Mouse (Mus musculus) embryonic facial prominence, embryonic 12.5 days (tissue): Measurements from ENCODE around the gene Gatad2a. TPM values are rescaled to one million over a fixed set of nuclear protein-coding genes. Genes with fewer than 3 reads are reported as not detected.
"Not testable (repeated sequence)": the region's sequence is repeated elsewhere in the genome, so short reads cannot be mapped to it uniquely, and the experiment has no call there.

Source experiments
- ATAC-seq: fragments of 200-750 bp; cut with Nextera tagmentation; 2 replicates; pipeline ENCODE4 v1.8.0; 2017; ENCODE audit not compliant: insufficient number of reproducible peaks, insufficient read depth, low FRiP score, low TSS enrichment
- H3K27ac ChIP-seq: fragments of 300-500 bp; sonication (generic); 2 replicates; pipeline ENCODE4 v1.5.1; 2016; ENCODE audit warnings: mild to moderate bottlenecking
- H3K27me3 ChIP-seq: fragments of 300-500 bp; sonication (generic); 2 replicates; pipeline ENCODE4 v1.6.1; 2016; ENCODE audit warnings: mild to moderate bottlenecking, moderate library complexity
- H3K36me3 ChIP-seq: fragments of 300-500 bp; sonication (generic); 2 replicates; pipeline ENCODE4 v1.6.1; 2016; ENCODE audit warnings: mild to moderate bottlenecking
- H3K4me1 ChIP-seq: fragments of 300-500 bp; sonication (generic); 2 replicates; pipeline ENCODE4 v1.6.1; 2016
- H3K4me2 ChIP-seq: fragments of 300-500 bp; sonication (generic); replicated peaks from 2 replicates; pipeline ENCODE4 v1.6.1; 2016; ENCODE audit warnings: mild to moderate bottlenecking, moderate library complexity
- H3K4me3 ChIP-seq: fragments of 300-500 bp; sonication (generic); 2 replicates; pipeline ENCODE4 v1.5.1; 2016; ENCODE audit warnings: mild to moderate bottlenecking
- H3K9ac ChIP-seq: fragments of 300-500 bp; sonication (generic); 2 replicates; pipeline ENCODE4 v1.6.1; 2016; ENCODE audit warnings: mild to moderate bottlenecking, moderate library complexity
- H3K9me3 ChIP-seq: fragments of 300-500 bp; sonication (generic); 2 replicates; pipeline ENCODE4 v1.6.1; 2016; ENCODE audit warnings: mild to moderate bottlenecking, moderate library complexity
- WGBS: fragments of 180-500 bp; shearing (Covaris S2); methylation state at CpG from one replicate; pipeline ENCODE4 v1.1.7; 2016; 5-methylcytosine and 5-hydroxymethylcytosine counted together
- polyA plus RNA-seq: library from polyadenylated mRNA; unstranded; fragments of >200 nt; fragmentation: Nextera tagmentation; extraction: Ambion mirVana; gene quantifications from 2 replicates; pipeline ENCODE4 v1.2.1, GENCODE M21; 2016

Gene Gatad2a
- polyA plus RNA-seq, 1 experiment from 2014 or later, result 49.8 TPM

DNA sequence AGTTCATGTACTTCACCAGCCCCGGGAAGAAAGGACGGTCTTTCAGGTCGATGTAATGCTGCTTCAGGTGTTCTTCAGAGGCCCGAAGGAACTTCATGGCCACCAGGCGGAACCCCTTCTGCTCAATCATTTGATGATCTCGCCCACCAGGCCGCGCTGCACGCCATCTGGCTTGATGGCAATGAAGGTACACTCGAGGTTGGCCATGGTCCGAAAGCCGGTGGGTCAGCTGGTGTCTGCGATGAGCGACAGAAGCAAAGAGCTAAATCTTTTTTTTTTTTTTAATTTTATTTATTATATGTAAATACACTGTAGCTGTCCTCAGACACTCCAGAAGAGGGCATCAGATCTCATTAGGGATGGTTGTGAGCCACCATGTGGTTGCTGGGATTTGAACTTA, 14.6 kb upstream of the Gatad2a start:
- WGBS, result 90% methylated on average over 14 of the region's 14 CpGs
- not testable (repeated sequence) for H3K9me3 ChIP-seq, H3K4me2 ChIP-seq, ATAC-seq, H3K9ac ChIP-seq, H3K27ac ChIP-seq, H3K4me3 ChIP-seq, H3K4me1 ChIP-seq, H3K27me3 ChIP-seq, H3K36me3 ChIP-seq

- H3K4me3 ChIP-seq, result no peak overlapping the region
- WGBS, result 49% methylated on average over 2 of the region's 2 CpGs
- H3K4me1 ChIP-seq, result peaks cover 7% of the 10 kb centered on the region
- no peaks in the 10 kb centered on the region for H3K36me3 ChIP-seq
- no peak overlapping the region for H3K4me2 ChIP-seq
- no peaks in the 10 kb centered on the region for H3K27me3 ChIP-seq
- no peak overlapping the region for H3K27ac ChIP-seq
- H3K9me3 ChIP-seq, result no peaks in the 10 kb centered on the region
- H3K9ac ChIP-seq, result no peak overlapping the region
- ATAC-seq, result no peak
Measured at GRCm38 (mm10) chr8:70005178-70005577, 9.0 kb upstream of the Gatad2a start.

- Histone ChIP-seq H3K4me2 (no peak overlapping the region), H3K4me1 (peaks cover 7% of the 10 kb centered on the region), H3K4me3 (no peak overlapping the region), H3K9me3 (no peaks in the 10 kb centered on the region), H3K27me3 (no peaks in the 10 kb centered on the region), H3K36me3 (no peaks in the 10 kb centered on the region), H3K9ac (no peak overlapping the region), H3K27ac (no peak overlapping the region)
- ATAC-seq, result no peak
Measured at GRCm38 (mm10) chr8:70004345-70004744, 8.2 kb upstream of the Gatad2a start.

GRCm38 (mm10) chr8:70003204-70003657, 7.0 kb upstream of the Gatad2a start:
- Histone ChIP-seq H3K9ac (no peak overlapping the region), H3K4me3 (no peak overlapping the region), H3K27ac (no peak overlapping the region), H3K36me3 (no peaks in the 10 kb centered on the region), H3K27me3 (no peaks in the 10 kb centered on the region), H3K9me3 (no peaks in the 10 kb centered on the region), H3K4me2 (no peak overlapping the region), H3K4me1 (peaks cover 7% of the 10 kb centered on the region)
- WGBS, result 55% methylated on average over 4 of the region's 4 CpGs
- ATAC-seq, result no peak

DNA sequence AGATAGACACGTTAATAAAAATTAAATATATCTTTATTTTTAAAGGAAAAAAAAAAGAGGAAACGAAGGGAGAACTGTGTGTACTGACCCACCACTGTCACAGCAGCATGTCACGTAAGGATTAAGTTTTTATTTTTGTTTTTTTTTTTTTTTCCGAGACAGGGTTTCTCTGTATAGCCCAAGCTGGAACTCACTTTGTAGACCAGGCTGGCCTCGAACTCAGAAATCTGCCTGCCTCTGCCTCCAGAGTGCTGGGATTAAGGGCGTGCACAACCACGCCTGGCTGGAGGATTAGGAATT, 5.7 kb upstream of the Gatad2a start:
- H3K27ac ChIP-seq, H3K9me3 ChIP-seq, H3K4me3 ChIP-seq, ATAC-seq, H3K36me3 ChIP-seq, H3K4me2 ChIP-seq, H3K27me3 ChIP-seq, H3K9ac ChIP-seq: not testable (repeated sequence)
- WGBS, result 37% methylated on average over 7 of the region's 7 CpGs
- peaks cover 10% of the 10 kb centered on the region for H3K4me1 ChIP-seq

DNA sequence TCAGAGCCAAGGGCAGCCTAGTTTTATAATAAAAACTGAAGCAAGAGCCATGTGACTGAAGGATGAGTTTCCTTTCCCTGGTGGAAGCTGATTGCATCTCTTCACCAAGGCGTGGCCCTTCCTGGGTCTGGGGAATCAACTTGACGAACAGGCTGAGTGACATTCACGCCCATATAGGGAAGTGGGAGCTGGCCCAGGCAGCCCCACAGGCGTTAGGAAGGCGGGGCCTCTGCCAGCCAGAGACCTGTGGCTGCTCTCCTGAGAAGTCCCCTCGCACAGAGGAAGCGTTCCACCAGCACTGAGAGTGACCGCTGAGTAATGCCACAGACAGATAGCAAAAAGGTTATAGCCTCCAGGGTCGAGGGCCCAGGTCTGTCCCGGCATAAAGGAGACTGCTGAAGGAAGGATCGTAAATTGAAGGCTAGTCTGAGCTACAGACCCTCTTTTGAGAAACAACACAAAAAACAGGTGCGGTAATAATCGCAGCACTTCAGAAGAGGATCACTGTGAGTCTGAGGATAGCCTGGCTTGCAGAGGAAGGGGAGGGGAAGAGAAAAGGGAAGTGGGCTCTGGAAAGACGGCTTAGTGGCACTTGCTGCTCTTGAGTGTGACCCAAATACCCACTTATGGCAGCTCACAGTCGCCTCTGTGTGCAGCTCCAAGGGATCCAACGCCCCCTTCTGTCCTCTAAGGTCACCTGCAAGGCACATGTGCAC, 5.2 kb upstream of the Gatad2a start:
- H3K9ac ChIP-seq, result no peak overlapping the region
- H3K4me1 ChIP-seq, result peaks cover 10% of the 10 kb centered on the region
- H3K4me2 ChIP-seq, result peak overlapping the region; percentile 34
- no peak for ATAC-seq
- H3K4me3 ChIP-seq, result no peak overlapping the region
- H3K27me3 ChIP-seq, result no peaks in the 10 kb centered on the region
- no peaks in the 10 kb centered on the region for H3K36me3 ChIP-seq
- H3K27ac ChIP-seq, result peak overlapping the region; percentile 58; the same call in 1 of the 2 replicates
- 2% methylated on average over 16 of the region's 16 CpGs for WGBS
- no peaks in the 10 kb centered on the region for H3K9me3 ChIP-seq

- H3K9ac ChIP-seq, result no peak overlapping the region
- WGBS, result 79% methylated on average over 2 of the region's 2 CpGs
- no peaks in the 10 kb centered on the region for H3K27me3 ChIP-seq
- H3K27ac ChIP-seq, result no peak overlapping the region
- H3K4me3 ChIP-seq, result no peak overlapping the region
- no peaks in the 10 kb centered on the region for H3K9me3 ChIP-seq
- no peak overlapping the region for H3K4me2 ChIP-seq
- H3K36me3 ChIP-seq, result no peaks in the 10 kb centered on the region
- H3K4me1 ChIP-seq, result peaks cover 12% of the 10 kb centered on the region
- no peak for ATAC-seq
Measured at GRCm38 (mm10) chr8:70000226-70000625, 4.0 kb upstream of the Gatad2a start.

DNA sequence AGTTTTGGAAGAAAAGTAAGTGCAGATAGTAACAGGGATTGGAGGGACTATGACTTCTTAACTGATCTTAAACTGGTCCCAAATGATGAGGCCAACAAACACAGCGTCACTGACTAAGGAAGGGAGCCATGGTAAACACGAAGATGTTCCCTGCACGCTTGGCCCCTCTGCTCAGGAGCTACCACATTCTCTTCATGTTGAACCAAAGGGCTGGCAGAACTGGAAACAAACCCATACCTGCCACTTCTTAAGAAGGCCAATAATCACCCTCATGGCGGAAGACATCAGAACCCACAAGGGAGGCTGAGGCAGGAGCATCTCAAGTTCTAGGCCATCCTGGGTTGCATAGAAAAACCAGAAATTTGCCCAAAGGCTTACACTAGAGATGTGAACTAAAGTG, 3.1 kb upstream of the Gatad2a start:
- Histone ChIP-seq H3K36me3 (no peaks in the 10 kb centered on the region), H3K9me3 (no peaks in the 10 kb centered on the region), H3K4me3 (no peak overlapping the region), H3K27ac (no peak overlapping the region), H3K4me1 (peaks cover 15% of the 10 kb centered on the region), H3K9ac (no peak overlapping the region), H3K27me3 (no peaks in the 10 kb centered on the region), H3K4me2 (no peak overlapping the region)
- WGBS, result 91% methylated on average over 4 of the region's 4 CpGs
- no peak for ATAC-seq

GRCm38 (mm10) chr8:69998706-69999105, 2.5 kb upstream of the Gatad2a start:
- no peak overlapping the region for H3K4me3 ChIP-seq
- 87% methylated on average over 3 of the region's 3 CpGs for WGBS
- no peak overlapping the region for H3K9ac ChIP-seq
- no peak overlapping the region for H3K4me2 ChIP-seq
- H3K27me3 ChIP-seq, result no peaks in the 10 kb centered on the region
- peaks cover 15% of the 10 kb centered on the region for H3K4me1 ChIP-seq
- no peak overlapping the region for H3K27ac ChIP-seq
- no peak for ATAC-seq
- no peaks in the 10 kb centered on the region for H3K36me3 ChIP-seq
- no peaks in the 10 kb centered on the region for H3K9me3 ChIP-seq

GRCm38 (mm10) chr8:69996589-69997285, 553 bp upstream of the Gatad2a start:
- Histone ChIP-seq H3K4me2 (peak overlapping the region; percentile 82), H3K27me3 (no peaks in the 10 kb centered on the region), H3K4me1 (peaks cover 15% of the 10 kb centered on the region), H3K36me3 (peaks cover 5% of the 10 kb centered on the region; the same call in 1 of the 2 replicates), H3K9ac (peak overlapping the region; percentile 53), H3K27ac (peak overlapping the region; percentile 74), H3K9me3 (no peaks in the 10 kb centered on the region), H3K4me3 (peak overlapping the region; percentile 62)
- no peak for ATAC-seq
- 3% methylated on average over 35 of the region's 35 CpGs for WGBS

- Histone ChIP-seq H3K36me3 (peaks cover 5% of the 10 kb centered on the region; the same call in 1 of the 2 replicates), H3K27me3 (no peaks in the 10 kb centered on the region), H3K4me3 (peak overlapping the region; percentile 62), H3K27ac (peak overlapping the region; percentile 84), H3K9ac (peak overlapping the region; percentile 82), H3K4me1 (peaks cover 9% of the 10 kb centered on the region), H3K9me3 (no peaks in the 10 kb centered on the region), H3K4me2 (peak overlapping the region; percentile 82)
- no peak for ATAC-seq
- whole genome bisulfite sequencing, result under 1% methylated on average over 7 of the region's 7 CpGs
Measured at GRCm38 (mm10) chr8:69995422-69995775, 785 bp downstream of the Gatad2a start.

DNA sequence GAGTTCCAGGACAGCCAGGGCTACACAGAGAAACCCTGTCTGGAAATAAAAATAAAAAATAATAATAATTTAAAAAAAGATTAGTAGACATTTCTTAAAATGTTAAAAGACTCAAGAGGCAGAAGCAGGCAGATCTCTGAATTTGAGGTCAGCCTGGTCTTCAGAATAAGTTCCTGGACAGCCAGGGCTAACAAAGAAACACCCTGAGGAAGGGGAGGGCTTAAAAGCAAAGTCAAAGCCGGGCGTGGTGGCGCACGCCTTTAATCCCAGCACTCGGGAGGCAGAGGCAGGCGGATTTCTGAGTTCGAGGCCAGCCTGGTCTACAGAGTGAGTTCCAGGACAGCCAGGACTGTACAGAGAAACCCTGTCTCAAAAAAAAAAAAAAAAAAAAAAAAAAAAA, 7.2 kb downstream of the Gatad2a start:
- not testable (repeated sequence) for H3K4me2 ChIP-seq, H3K36me3 ChIP-seq, H3K4me1 ChIP-seq, ATAC-seq, H3K9ac ChIP-seq, H3K27me3 ChIP-seq, H3K4me3 ChIP-seq, H3K27ac ChIP-seq, H3K9me3 ChIP-seq
- 98% methylated on average over 6 of the region's 7 CpGs for WGBS
